Mouse (Mus musculus) liver (tissue): ENCODE data around the gene Mid1.
"Not testable (repeated sequence)": the region's sequence is repeated elsewhere in the genome, so short reads cannot be mapped to it uniquely, and the experiment has no call there.

Experiments used
- DNase-seq: peaks from one replicate; pipeline ENCODE4 v3.0.0-alpha.2; 2020; ENCODE audit warnings: mixed read lengths

Mid1 gene

GRCm38 (mm10) chrX:169892100-169892499 lies 207.1 kb downstream of the Mid1 start:
- DNase-seq = no peak

- no peak for DNase-seq
Observed at GRCm38 (mm10) chrX:169892631-169893030, 207.6 kb downstream of the Mid1 start.

- DNase-seq = no peak
Observed at GRCm38 (mm10) chrX:169899227-169899950, 214.4 kb downstream of the Mid1 start.

GRCm38 (mm10) chrX:169902860-169903259 lies 217.9 kb downstream of the Mid1 start:
- no peak for DNase-seq

- no peak for DNase-seq
Observed at GRCm38 (mm10) chrX:169903656-169904055, 218.7 kb downstream of the Mid1 start.

GRCm38 (mm10) chrX:169906054-169906508 lies 221.1 kb downstream of the Mid1 start:
- no peak for DNase-seq

GRCm38 (mm10) chrX:169909898-169910297 lies 224.9 kb downstream of the Mid1 start:
- no peak for DNase-seq

GRCm38 (mm10) chrX:169915738-169916137 lies 230.7 kb downstream of the Mid1 start:
- no peak for DNase-seq

- no peak for DNase-seq
Observed at GRCm38 (mm10) chrX:169922541-169922940, 237.5 kb downstream of the Mid1 start.

- DNase-seq = no peak
Observed at GRCm38 (mm10) chrX:169923417-169923816, 238.4 kb downstream of the Mid1 start.

- DNase-seq = no peak
Observed at GRCm38 (mm10) chrX:169925600-169925999, 240.6 kb downstream of the Mid1 start.

GRCm38 (mm10) chrX:169927110-169927817 lies 242.3 kb downstream of the Mid1 start:
- DNase-seq = no peak

- DNase-seq = no peak
Observed at GRCm38 (mm10) chrX:169930868-169931267, 245.9 kb downstream of the Mid1 start.

GRCm38 (mm10) chrX:169933228-169933627 lies 248.2 kb downstream of the Mid1 start:
- no peak for DNase-seq

GRCm38 (mm10) chrX:169937119-169937719 lies 252.2 kb downstream of the Mid1 start:
- no peak for DNase-seq

- DNase-seq = no peak
Observed at GRCm38 (mm10) chrX:169940531-169940930, 255.5 kb downstream of the Mid1 start.

GRCm38 (mm10) chrX:169950596-169950995 lies 265.6 kb downstream of the Mid1 start:
- no peak for DNase-seq

GRCm38 (mm10) chrX:169969337-169969736 lies 284.3 kb downstream of the Mid1 start:
- DNase-seq = no peak

GRCm38 (mm10) chrX:169969765-169970164 lies 284.8 kb downstream of the Mid1 start:
- DNase-seq = not testable (repeated sequence)

- DNase-seq = not testable (repeated sequence)
Observed at GRCm38 (mm10) chrX:169970546-169970945, 285.5 kb downstream of the Mid1 start.

GRCm38 (mm10) chrX:169971562-169971961 lies 286.6 kb downstream of the Mid1 start:
- DNase-seq = not testable (repeated sequence)

GRCm38 (mm10) chrX:169972131-169972530 lies 287.1 kb downstream of the Mid1 start:
- DNase-seq = not testable (repeated sequence)

- DNase-seq = not testable (repeated sequence)
Observed at GRCm38 (mm10) chrX:169972791-169973494, 287.9 kb downstream of the Mid1 start.
